Mouse (Mus musculus) lung, embryonic 16.5 days (tissue): ENCODE results near the gene Gtf2h4. TPM values are rescaled to one million over a fixed set of nuclear protein-coding genes. Genes with fewer than 3 reads are reported as not detected.

Source experiments
- ATAC-seq: fragments of 200-750 bp; cut with Nextera tagmentation; 2 replicates; pipeline ENCODE4 v1.8.0; 2017; ENCODE audit warnings: low read depth, mild to moderate bottlenecking, moderate library complexity
- H3K27ac ChIP-seq: fragments of 300-500 bp; sonication (generic); 2 replicates; pipeline ENCODE4 v1.5.1; 2014; ENCODE audit warnings: mild to moderate bottlenecking, control low read depth, low read length
- H3K27me3 ChIP-seq: fragments of 300-500 bp; sonication (generic); 2 replicates; pipeline ENCODE4 v1.6.1; 2014; ENCODE audit warnings: low read depth, low read length, mixed read lengths; ENCODE audit not compliant: control insufficient read depth, insufficient read depth
- H3K36me3 ChIP-seq: fragments of 300-500 bp; sonication (generic); 2 replicates; pipeline ENCODE4 v1.6.1; 2014; ENCODE audit warnings: low read length; ENCODE audit not compliant: control insufficient read depth, insufficient read depth
- H3K4me1 ChIP-seq: fragments of 300-500 bp; sonication (generic); replicated peaks from 2 replicates; pipeline ENCODE4 v1.6.1; 2014; ENCODE audit warnings: low read length, mixed read lengths; ENCODE audit not compliant: control insufficient read depth, insufficient read depth
- H3K4me2 ChIP-seq: fragments of 300-500 bp; sonication (generic); 2 replicates; pipeline ENCODE4 v1.6.1; 2014; ENCODE audit warnings: low read depth, low read length, control low read depth
- H3K4me3 ChIP-seq: fragments of 300-500 bp; sonication (generic); 2 replicates; pipeline ENCODE4 v1.5.1; 2014; ENCODE audit warnings: mild to moderate bottlenecking, low read length, control low read depth
- H3K9ac ChIP-seq: fragments of 300-500 bp; sonication (generic); 2 replicates; pipeline ENCODE4 v1.6.1; 2014; ENCODE audit warnings: low read length, control low read depth
- H3K9me3 ChIP-seq: fragments of 300-500 bp; sonication (generic); 2 replicates; pipeline ENCODE4 v1.6.1; 2016; ENCODE audit warnings: low read length; ENCODE audit not compliant: control insufficient read depth
- WGBS: fragments of 180-500 bp; shearing (Covaris S2); extraction: QIAGEN DNeasy Blood & Tissue Kit; methylation state at CpG from one replicate; pipeline ENCODE4 v1.1.7; 2014; 5-methylcytosine and 5-hydroxymethylcytosine counted together
- polyA plus RNA-seq: library from polyadenylated mRNA; unstranded; fragments of >200 nt; fragmentation: Nextera tagmentation; extraction: Ambion mirVana; gene quantifications from 2 replicates; pipeline ENCODE4 v1.2.1, GENCODE M21; 2015

The Gtf2h4 gene
- polyA plus RNA-seq, 1 experiment from 2014 or later: 47.5 TPM

DNA sequence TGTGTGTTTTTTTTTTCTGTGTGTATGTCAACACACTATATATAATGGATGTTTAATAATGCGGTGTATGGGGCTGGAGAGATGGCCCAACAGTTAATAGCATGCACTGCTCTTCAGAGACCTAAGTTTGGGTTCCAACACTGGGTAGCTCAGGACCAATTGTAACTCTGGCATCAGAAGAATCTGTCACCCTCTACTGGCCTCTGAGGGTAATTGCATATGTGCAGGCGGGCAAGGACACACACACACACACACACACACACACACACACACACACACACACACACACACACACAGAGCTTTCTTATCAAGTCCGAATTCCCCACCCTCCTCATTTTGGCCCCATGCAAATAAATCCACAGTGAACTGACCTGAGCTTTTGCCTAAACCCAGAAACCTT is 38.3 kb downstream of the Gtf2h4 start:
- no peaks in the 10 kb centered on the region for H3K9me3 ChIP-seq
- H3K4me1 ChIP-seq: peaks cover 23% of the 10 kb centered on the region
- H3K4me2 ChIP-seq: no peak overlapping the region
- H3K27me3 ChIP-seq: no peaks in the 10 kb centered on the region
- no peak overlapping the region for H3K9ac ChIP-seq
- H3K4me3 ChIP-seq: no peak overlapping the region
- no peak for ATAC-seq
- peak overlapping the region; percentile 37; the same call in 1 of the 2 replicates for H3K27ac ChIP-seq
- H3K36me3 ChIP-seq: no peaks in the 10 kb centered on the region
- WGBS: 71% methylated on average over 3 of the region's 3 CpGs

DNA sequence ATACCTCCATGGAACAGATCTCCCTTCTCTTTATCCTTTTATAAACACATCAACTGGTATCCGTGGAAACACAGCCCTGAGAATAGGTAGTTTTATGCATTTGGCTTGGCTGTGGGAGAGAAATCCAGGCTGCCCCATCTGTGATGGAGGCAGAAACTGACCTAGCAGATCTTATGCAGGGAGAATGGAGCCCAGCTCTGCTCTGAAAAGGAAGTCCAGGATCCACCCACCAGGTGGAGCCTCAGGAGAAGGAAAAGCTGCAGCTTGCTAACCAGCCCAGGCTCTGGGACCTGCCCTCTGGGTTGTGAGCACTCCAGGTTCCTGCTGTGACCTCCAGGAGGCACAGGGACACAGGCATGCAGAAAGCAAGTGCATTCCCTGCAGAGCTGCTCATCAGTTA is 39.5 kb downstream of the Gtf2h4 start:
- peaks cover 13% of the 10 kb centered on the region for H3K4me1 ChIP-seq
- H3K27me3 ChIP-seq: no peaks in the 10 kb centered on the region
- no peaks in the 10 kb centered on the region for H3K9me3 ChIP-seq
- H3K4me2 ChIP-seq: no peak overlapping the region
- ATAC-seq: peak; percentile 39
- H3K27ac ChIP-seq: peak overlapping the region; percentile 23
- H3K4me3 ChIP-seq: no peak overlapping the region
- WGBS: 16% methylated on average over 1 of the region's 1 CpGs
- H3K36me3 ChIP-seq: no peaks in the 10 kb centered on the region
- H3K9ac ChIP-seq: no peak overlapping the region

DNA sequence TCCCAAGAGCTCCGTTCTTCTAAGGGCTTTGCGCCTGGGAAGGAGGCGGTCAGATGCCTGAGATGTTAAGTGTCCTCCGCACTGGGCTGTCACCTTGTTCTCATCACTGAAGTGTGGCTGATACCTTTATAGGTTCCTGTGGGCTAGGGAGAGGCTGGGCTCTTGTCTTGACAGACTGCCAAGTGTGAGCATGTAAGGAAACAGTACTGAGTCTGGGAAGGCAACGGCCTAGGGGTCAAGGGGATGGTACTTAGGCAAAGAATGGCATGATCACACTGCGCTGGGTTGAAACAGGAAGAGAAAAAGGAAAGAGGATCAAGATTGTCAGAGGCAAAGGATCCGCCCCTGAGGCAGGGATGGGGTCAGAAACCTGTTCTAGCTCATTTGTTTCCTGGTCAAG is 47.0 kb downstream of the Gtf2h4 start, which contains the start of gene Gm9573:
Gene Gm9573, minus strand, starts transcription at position 101 of the 400 bp plus-strand sequence.
- H3K4me2 ChIP-seq: no peak within 1 kb of the TSS
- H3K27ac ChIP-seq: no peak within 1 kb of the TSS
- 69% methylated on average over 7 of the region's 7 CpGs for WGBS
- no peak for ATAC-seq
- no peak within 1 kb of the TSS for H3K9ac ChIP-seq
- H3K4me3 ChIP-seq: no peak within 1 kb of the TSS
- no peaks in the 10 kb centered on the region for H3K9me3 ChIP-seq
- H3K4me1 ChIP-seq: no peaks in the 10 kb centered on the region
- no peaks in the 10 kb centered on the region for H3K36me3 ChIP-seq
- no peaks in the 10 kb centered on the region for H3K27me3 ChIP-seq

Other genes starting within 250 kb of the Gtf2h4 start
- gene H2-Q6, start 248.9 kb downstream of the Gtf2h4 start, polyA plus RNA-seq: 0.48 and 1.5 TPM in 2 replicates
- gene H2-Q7, start 234.6 kb downstream of the Gtf2h4 start, polyA plus RNA-seq: 5.0 and 6.1 TPM in 2 replicates
- gene H2-Q10, start 203.7 kb downstream of the Gtf2h4 start, polyA plus RNA-seq: 1.3 and 7.4 TPM in 2 replicates
- not detected in 2 replicates for gene Pou5f1, start 167.7 kb downstream of the Gtf2h4 start, polyA plus RNA-seq
- gene Tcf19, start 156.9 kb downstream of the Gtf2h4 start, polyA plus RNA-seq: 91.9 and 96.7 TPM in 2 replicates
- gene Cchcr1, start 156.6 kb downstream of the Gtf2h4 start, polyA plus RNA-seq: 23.3 and 24.0 TPM in 2 replicates
- 0.69 and 0.79 TPM in 2 replicates for gene Psors1c2, start 140.5 kb downstream of the Gtf2h4 start, polyA plus RNA-seq
- 0.05 and 0.13 TPM in 2 replicates for gene Cdsn, start 121.6 kb downstream of the Gtf2h4 start, polyA plus RNA-seq
- 0.11 TPM in 1 of 2 replicates, not detected in the other for gene 2300002M23Rik, start 106.3 kb downstream of the Gtf2h4 start, polyA plus RNA-seq
- gene Sfta2, start 72.2 kb downstream of the Gtf2h4 start, polyA plus RNA-seq: 193 and 232 TPM in 2 replicates
- 0.03 TPM in 1 of 2 replicates, not detected in the other for gene Gm9573, start 47.1 kb downstream of the Gtf2h4 start, polyA plus RNA-seq
- gene Mucl3, start 30.0 kb downstream of the Gtf2h4 start, polyA plus RNA-seq: 1.7 and 1.9 TPM in 2 replicates
- 22.8 and 25.4 TPM in 2 replicates for gene Vars2, start 6.1 kb downstream of the Gtf2h4 start, polyA plus RNA-seq
- 50.5 and 51.3 TPM in 2 replicates for gene Ddr1, start 30.9 kb upstream of the Gtf2h4 start, polyA plus RNA-seq
- gene Ier3, start 147.9 kb upstream of the Gtf2h4 start, polyA plus RNA-seq: 21.9 and 31.7 TPM in 2 replicates
- gene Flot1, start 149.5 kb upstream of the Gtf2h4 start, polyA plus RNA-seq: 57.8 and 65.1 TPM in 2 replicates
- 877 and 940 TPM in 2 replicates for gene Tubb5, start 164.6 kb upstream of the Gtf2h4 start, polyA plus RNA-seq
- 20.6 and 22.3 TPM in 2 replicates for gene Mdc1, start 167.8 kb upstream of the Gtf2h4 start, polyA plus RNA-seq
- 65.6 and 67.9 TPM in 2 replicates for gene Nrm, start 187.6 kb upstream of the Gtf2h4 start, polyA plus RNA-seq
- gene Ppp1r18, start 191.9 kb upstream of the Gtf2h4 start, polyA plus RNA-seq: 23.3 and 26.5 TPM in 2 replicates
- 40.2 and 42.4 TPM in 2 replicates for gene Dhx16, start 206.1 kb upstream of the Gtf2h4 start, polyA plus RNA-seq
- 15.6 TPM in 2 replicates for gene 2310061I04Rik, start 223.7 kb upstream of the Gtf2h4 start, polyA plus RNA-seq
- gene Atat1, start 236.3 kb upstream of the Gtf2h4 start, polyA plus RNA-seq: 62.6 and 62.7 TPM in 2 replicates
- 67.5 and 73.1 TPM in 2 replicates for gene Mrps18b, start 242.7 kb upstream of the Gtf2h4 start, polyA plus RNA-seq
- 38.0 and 40.5 TPM in 2 replicates for gene Ppp1r10, start 242.7 kb upstream of the Gtf2h4 start, polyA plus RNA-seq